Mouse (Mus musculus) kidney, embryonic 15.5 days (tissue): Measurements from ENCODE around the gene Olfr1214. TPM values are rescaled to one million over a fixed set of nuclear protein-coding genes. Genes with fewer than 3 reads are reported as not detected.
"Not testable (repeated sequence)": the region's sequence is repeated elsewhere in the genome, so short reads cannot be mapped to it uniquely, and the experiment has no call there.

Source experiments
- ATAC-seq: fragments of 200-750 bp; cut with Nextera tagmentation; replicated peaks from 2 replicates; pipeline ENCODE4 v1.8.0; 2017; ENCODE audit warnings: moderate TSS enrichment; ENCODE audit not compliant: low FRiP score
- H3K27ac ChIP-seq: fragments of 300-500 bp; sonication (generic); 2 replicates; pipeline ENCODE4 v1.5.1; 2015; ENCODE audit warnings: mild to moderate bottlenecking, inconsistent platforms
- H3K27me3 ChIP-seq: fragments of 300-500 bp; sonication (generic); 2 replicates; pipeline ENCODE4 v1.6.1; 2015; ENCODE audit warnings: inconsistent platforms
- H3K36me3 ChIP-seq: fragments of 300-500 bp; sonication (generic); 2 replicates; pipeline ENCODE4 v1.6.1; 2015; ENCODE audit warnings: inconsistent platforms
- H3K4me1 ChIP-seq: fragments of 300-500 bp; sonication (generic); 2 replicates; pipeline ENCODE4 v1.6.1; 2015; ENCODE audit warnings: inconsistent platforms
- H3K4me2 ChIP-seq: fragments of 300-500 bp; sonication (generic); 2 replicates; pipeline ENCODE4 v1.6.1; 2015; ENCODE audit warnings: moderate library complexity, mild to moderate bottlenecking, inconsistent platforms
- H3K4me3 ChIP-seq: fragments of 300-500 bp; sonication (generic); replicated peaks from 2 replicates; pipeline ENCODE4 v1.5.1; 2015; ENCODE audit warnings: mild to moderate bottlenecking, inconsistent platforms
- H3K9ac ChIP-seq: fragments of 300-500 bp; sonication (generic); 2 replicates; pipeline ENCODE4 v1.6.1; 2015; ENCODE audit warnings: mild to moderate bottlenecking, inconsistent platforms
- H3K9me3 ChIP-seq: fragments of 300-500 bp; sonication (generic); replicated peaks from 2 replicates; pipeline ENCODE4 v1.6.1; 2016; ENCODE audit warnings: inconsistent platforms
- WGBS: fragments of 180-500 bp; shearing (Covaris S2); methylation state at CpG from one replicate; pipeline ENCODE4 v1.1.7; 2015; ENCODE audit warnings: mixed read lengths; 5-methylcytosine and 5-hydroxymethylcytosine counted together
- polyA plus RNA-seq: library from polyadenylated mRNA; unstranded; fragments of >200 nt; fragmentation: Nextera tagmentation; extraction: Ambion mirVana; gene quantifications from 2 replicates; pipeline ENCODE4 v1.2.1, GENCODE M21; 2015

Olfr1214 gene
- polyA plus RNA-seq: not detected in 2 replicates

DNA sequence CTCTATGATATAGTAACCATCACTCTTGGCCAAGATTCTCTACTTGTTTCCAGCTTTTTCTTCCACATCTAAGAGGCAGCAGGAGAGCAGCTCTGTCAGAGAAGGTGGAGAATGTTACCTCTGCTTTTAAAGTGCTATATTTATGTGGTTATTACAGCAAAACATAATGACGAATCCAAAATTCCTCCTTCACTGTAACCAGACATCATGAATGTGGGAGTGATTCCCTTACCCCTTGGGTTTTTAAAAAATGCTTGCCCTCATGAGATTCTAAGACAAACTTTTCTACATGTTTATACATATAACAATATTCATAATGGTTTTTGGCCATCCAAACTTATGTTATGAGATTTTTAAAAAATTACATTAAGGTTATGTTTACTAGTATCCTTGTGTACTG lies at the start of gene Olfr1214:
Gene Olfr1214 (minus strand): TSS at position 101 of the 400 bp plus-strand sequence.
- WGBS: 74% methylated on average over 1 of the region's 1 CpGs

DNA sequence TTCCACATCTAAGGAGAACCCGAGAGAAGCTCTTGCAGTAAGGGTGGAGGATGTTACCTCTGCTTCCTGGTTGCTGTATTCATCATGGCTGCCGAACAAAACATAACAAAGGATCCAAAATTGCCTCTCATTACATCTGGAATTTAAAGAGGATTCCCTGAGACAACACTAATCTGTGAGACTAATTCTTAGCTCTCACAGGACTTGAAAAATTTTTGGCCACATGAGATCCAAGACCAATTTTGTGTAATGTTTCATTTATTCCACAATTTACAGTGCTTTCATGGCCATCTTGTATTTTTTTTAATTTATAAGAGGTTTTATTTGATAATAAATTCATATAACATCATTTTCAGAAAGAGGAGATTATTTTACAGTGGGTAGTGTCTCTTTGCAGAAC lies 39.5 kb upstream of the Olfr1214 start, which contains the start of gene Olfr1217:
Gene Olfr1217 (minus strand): TSS at position 101 of the 400 bp plus-strand sequence.
- Histone ChIP-seq H3K27me3 (no peaks in the 10 kb centered on the region), H3K4me1 (no peaks in the 10 kb centered on the region), H3K4me2 (no peak within 1 kb of the TSS), H3K9ac (no peak within 1 kb of the TSS), H3K4me3 (no peak within 1 kb of the TSS), H3K9me3 (no peaks in the 10 kb centered on the region), H3K36me3 (no peaks in the 10 kb centered on the region), H3K27ac (no peak within 1 kb of the TSS)
- no peak for ATAC-seq
- WGBS: 80% methylated on average over 2 of the region's 2 CpGs

More for the DNA sequence above, at the start of gene Olfr1214:
- ATAC-seq: no peak
- no peak within 1 kb of the TSS for H3K27ac ChIP-seq
- no peak within 1 kb of the TSS for H3K4me2 ChIP-seq
- H3K9me3 ChIP-seq: no peaks in the 10 kb centered on the region
- no peak within 1 kb of the TSS for H3K4me3 ChIP-seq
- H3K27me3 ChIP-seq: no peaks in the 10 kb centered on the region
- H3K4me1 ChIP-seq: no peaks in the 10 kb centered on the region
- H3K9ac ChIP-seq: no peak within 1 kb of the TSS
- H3K36me3 ChIP-seq: no peaks in the 10 kb centered on the region

DNA sequence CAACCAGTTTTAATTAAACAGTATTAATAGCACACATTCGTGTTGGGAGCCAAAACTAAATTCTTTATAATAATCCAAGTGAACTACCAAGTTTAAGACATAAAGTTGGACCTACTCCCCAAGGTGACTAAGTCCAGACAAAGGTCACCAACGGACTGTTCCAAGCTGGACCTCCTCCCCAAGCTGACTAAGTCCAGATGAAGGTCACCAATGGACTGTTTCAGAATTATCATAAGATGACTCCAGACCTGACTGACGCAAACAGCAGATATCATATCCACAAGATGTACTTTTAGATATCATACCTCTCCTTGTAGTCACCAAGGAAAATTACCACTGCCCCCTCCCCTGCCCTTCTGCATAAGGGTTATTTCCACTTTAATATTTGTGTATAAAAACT lies 29.0 kb upstream of the Olfr1214 start:
- H3K27me3 ChIP-seq, ATAC-seq: not testable (repeated sequence)
- 69% methylated on average over 3 of the region's 3 CpGs for WGBS

DNA sequence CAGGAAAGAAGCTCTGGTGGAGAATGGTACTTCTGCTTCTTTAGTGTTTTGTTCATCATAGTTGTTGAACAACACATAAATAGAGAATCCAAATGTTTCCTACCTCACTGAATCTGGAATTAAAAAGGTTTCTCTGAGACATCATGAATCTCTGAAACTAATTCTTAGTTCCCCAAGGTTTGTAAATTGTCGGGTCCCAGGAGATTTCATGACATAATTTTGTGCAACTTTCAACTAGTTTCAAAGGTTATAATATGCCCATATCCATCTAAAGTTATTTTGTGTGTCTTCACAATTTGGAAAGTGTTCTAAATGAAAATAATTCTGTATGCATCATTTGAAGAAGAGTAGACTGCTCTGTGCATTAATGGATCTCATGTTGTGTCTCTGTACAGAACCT lies 25.8 kb upstream of the Olfr1214 start, which contains the start of gene Olfr1216:
Gene Olfr1216 (minus strand): TSS at position 101 of the 400 bp plus-strand sequence.
- Histone ChIP-seq H3K9ac (no peak within 1 kb of the TSS), H3K27me3 (no peaks in the 10 kb centered on the region), H3K4me3 (no peak within 1 kb of the TSS), H3K36me3 (no peaks in the 10 kb centered on the region), H3K27ac (no peak within 1 kb of the TSS), H3K9me3 (no peaks in the 10 kb centered on the region), H3K4me2 (no peak within 1 kb of the TSS), H3K4me1 (no peaks in the 10 kb centered on the region)
- no peak for ATAC-seq
- WGBS: 87% methylated on average over 1 of the region's 1 CpGs

More for the DNA sequence above, 29.0 kb upstream of the Olfr1214 start:
- H3K36me3 ChIP-seq, H3K9me3 ChIP-seq, H3K9ac ChIP-seq, H3K4me2 ChIP-seq, H3K4me1 ChIP-seq, H3K4me3 ChIP-seq, H3K27ac ChIP-seq: not testable (repeated sequence)

DNA sequence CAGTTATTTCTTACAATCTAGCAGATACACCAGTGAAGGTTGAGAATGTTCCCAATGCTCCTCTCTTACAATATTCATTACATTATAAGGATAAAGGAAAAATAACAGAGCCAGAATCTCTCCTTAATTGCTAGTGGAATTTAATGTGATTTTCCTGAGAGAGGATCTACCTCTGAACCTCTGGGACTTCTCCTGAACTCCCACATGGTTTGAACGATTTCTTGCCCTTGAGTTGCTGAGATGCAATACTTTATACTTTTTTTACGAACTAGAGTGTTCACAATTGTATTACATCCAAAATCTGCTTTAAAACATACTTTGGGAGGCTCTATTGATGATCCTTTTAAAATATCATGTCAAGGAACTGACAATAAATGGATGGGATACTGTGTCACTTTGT lies 14.4 kb upstream of the Olfr1214 start, which contains the start of gene Olfr1215:
Gene Olfr1215 (minus strand): TSS at position 101 of the 400 bp plus-strand sequence.
- H3K4me1 ChIP-seq: no peaks in the 10 kb centered on the region
- H3K9me3 ChIP-seq: no peaks in the 10 kb centered on the region
- no peak within 1 kb of the TSS for H3K4me2 ChIP-seq
- 69% methylated on average over 2 of the region's 2 CpGs for WGBS
- no peaks in the 10 kb centered on the region for H3K27me3 ChIP-seq
- no peaks in the 10 kb centered on the region for H3K36me3 ChIP-seq
- no peak within 1 kb of the TSS for H3K9ac ChIP-seq
- no peak for ATAC-seq
- H3K27ac ChIP-seq: no peak within 1 kb of the TSS
- H3K4me3 ChIP-seq: no peak within 1 kb of the TSS

DNA sequence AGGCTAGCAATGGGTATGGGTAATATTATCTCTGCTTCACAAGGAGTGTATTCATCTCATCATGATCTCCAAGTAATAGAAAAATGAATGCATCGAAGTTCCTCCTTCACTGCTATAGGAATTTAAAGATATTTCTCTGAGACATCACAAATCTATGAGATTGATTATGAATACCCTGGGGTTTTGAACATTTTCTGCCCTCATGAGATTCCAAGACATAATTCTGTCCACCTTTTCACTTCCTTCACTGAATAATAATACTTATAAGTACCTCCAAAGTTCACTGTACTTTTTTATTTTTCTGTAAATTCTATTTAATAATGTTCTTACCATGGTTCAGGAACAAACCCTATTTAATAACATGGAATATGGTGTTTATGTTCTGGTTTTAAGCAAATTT lies 12.3 kb downstream of the Olfr1214 start, which contains the start of gene Gm13762:
Gene Gm13762 (minus strand): TSS at position 101 of the 400 bp plus-strand sequence.
- no peak for ATAC-seq
- WGBS: 77% methylated on average over 1 of the region's 1 CpGs
- H3K36me3 ChIP-seq: no peaks in the 10 kb centered on the region

DNA sequence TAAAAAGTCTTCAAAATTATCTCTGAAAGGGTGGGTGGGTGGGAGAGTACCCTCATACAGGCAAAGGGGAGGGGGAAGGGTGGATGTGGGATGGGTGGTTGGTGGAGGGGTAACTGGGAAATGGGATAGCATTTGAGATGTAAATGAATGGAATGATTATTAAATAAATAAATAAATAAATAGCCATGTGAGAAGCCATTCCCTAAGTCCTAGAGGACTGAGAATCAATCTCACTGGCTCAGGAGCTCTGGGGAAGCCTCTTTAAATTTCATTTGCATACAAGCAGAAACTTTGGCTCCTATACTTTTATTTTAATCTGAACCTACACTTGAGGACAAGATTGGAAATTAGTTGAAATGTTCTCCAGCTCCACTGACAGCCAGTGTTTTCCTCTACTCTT lies 38.8 kb downstream of the Olfr1214 start, which contains the start of gene Olfr1212:
Gene Olfr1212 (plus strand): TSS at position 301 of the 400 bp plus-strand sequence.
- no peak for ATAC-seq
- H3K9me3 ChIP-seq: no peaks in the 10 kb centered on the region
- no peaks in the 10 kb centered on the region for H3K27me3 ChIP-seq
- no peak within 1 kb of the TSS for H3K27ac ChIP-seq
- H3K4me1 ChIP-seq: no peaks in the 10 kb centered on the region
- no peak within 1 kb of the TSS for H3K4me3 ChIP-seq
- no peaks in the 10 kb centered on the region for H3K36me3 ChIP-seq
- no peak within 1 kb of the TSS for H3K9ac ChIP-seq
- H3K4me2 ChIP-seq: no peak within 1 kb of the TSS

More for the DNA sequence above, 12.3 kb downstream of the Olfr1214 start, which contains the start of gene Gm13762:
- no peak within 1 kb of the TSS for H3K4me2 ChIP-seq
- H3K9ac ChIP-seq: no peak within 1 kb of the TSS
- no peak within 1 kb of the TSS for H3K4me3 ChIP-seq
- H3K9me3 ChIP-seq: no peaks in the 10 kb centered on the region
- H3K4me1 ChIP-seq: no peaks in the 10 kb centered on the region
- no peak within 1 kb of the TSS for H3K27ac ChIP-seq
- no peaks in the 10 kb centered on the region for H3K27me3 ChIP-seq

DNA sequence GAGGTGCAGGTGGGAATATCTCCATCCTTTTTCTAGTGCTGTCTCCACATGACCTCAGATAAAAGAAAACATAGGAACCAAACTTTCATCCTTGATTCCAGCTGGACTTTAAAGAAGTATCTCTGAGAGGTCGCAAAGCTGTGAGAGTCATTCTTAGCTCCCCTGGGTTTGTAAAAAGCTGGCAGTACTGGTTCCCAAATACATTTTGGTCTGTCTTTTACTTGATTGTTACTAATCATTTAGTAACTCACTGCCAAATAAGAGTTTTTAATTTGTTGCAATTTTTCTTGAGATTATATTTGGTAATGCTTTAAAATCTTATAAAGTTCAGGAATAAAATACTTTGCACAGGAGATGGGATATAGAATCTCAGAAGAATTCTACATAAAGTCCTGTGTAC lies 54.4 kb downstream of the Olfr1214 start, which contains the start of gene Olfr1211:
Gene Olfr1211 (minus strand): TSS at position 101 of the 400 bp plus-strand sequence.
- Histone ChIP-seq H3K9ac (no peak within 1 kb of the TSS), H3K4me1 (no peaks in the 10 kb centered on the region), H3K4me3 (no peak within 1 kb of the TSS), H3K4me2 (no peak within 1 kb of the TSS), H3K9me3 (no peaks in the 10 kb centered on the region), H3K27me3 (no peaks in the 10 kb centered on the region), H3K27ac (no peak within 1 kb of the TSS), H3K36me3 (no peaks in the 10 kb centered on the region)
- ATAC-seq: no peak
- 89% methylated on average over 1 of the region's 1 CpGs for WGBS

Other genes with a start within 250 kb of the Olfr1214 start
- not detected in 2 replicates for gene Olfr1198, start 241.3 kb downstream of the Olfr1214 start, polyA plus RNA-seq
- not detected in 2 replicates for gene Olfr1199, start 232.2 kb downstream of the Olfr1214 start, polyA plus RNA-seq
- not detected in 2 replicates for gene Olfr1200, start 222.2 kb downstream of the Olfr1214 start, polyA plus RNA-seq
- gene Olfr1201, start 199.6 kb downstream of the Olfr1214 start, polyA plus RNA-seq: not detected in 2 replicates
- gene Olfr1202, start 178.2 kb downstream of the Olfr1214 start, polyA plus RNA-seq: not detected in 2 replicates
- not detected in 2 replicates for gene Olfr1205, start 162.9 kb downstream of the Olfr1214 start, polyA plus RNA-seq
- not detected in 2 replicates for gene Olfr1204, start 143.4 kb downstream of the Olfr1214 start, polyA plus RNA-seq
- gene Olfr1206, start 129.4 kb downstream of the Olfr1214 start, polyA plus RNA-seq: not detected in 2 replicates
- not detected in 2 replicates for gene Olfr1208, start 90.3 kb downstream of the Olfr1214 start, polyA plus RNA-seq
- gene Olfr1209, start 77.5 kb downstream of the Olfr1214 start, polyA plus RNA-seq: not detected in 2 replicates
- not detected in 2 replicates for gene Olfr1211, start 54.5 kb downstream of the Olfr1214 start, polyA plus RNA-seq
- not detected in 2 replicates for gene Olfr1212, start 38.7 kb downstream of the Olfr1214 start, polyA plus RNA-seq
- gene Gm13762, start 12.4 kb downstream of the Olfr1214 start, polyA plus RNA-seq: not detected in 2 replicates
- not detected in 2 replicates for gene Olfr1215, start 14.3 kb upstream of the Olfr1214 start, polyA plus RNA-seq
- gene Olfr1216, start 25.7 kb upstream of the Olfr1214 start, polyA plus RNA-seq: not detected in 2 replicates
- gene Olfr1217, start 39.4 kb upstream of the Olfr1214 start, polyA plus RNA-seq: not detected in 2 replicates
- gene Olfr1218, start 68.5 kb upstream of the Olfr1214 start, polyA plus RNA-seq: not detected in 2 replicates
- gene Olfr1219, start 90.9 kb upstream of the Olfr1214 start, polyA plus RNA-seq: not detected in 2 replicates
- gene Olfr1220, start 114.2 kb upstream of the Olfr1214 start, polyA plus RNA-seq: not detected in 2 replicates
- not detected in 2 replicates for gene Olfr1221, start 124.6 kb upstream of the Olfr1214 start, polyA plus RNA-seq
- not detected in 2 replicates for gene Olfr1222, start 140.4 kb upstream of the Olfr1214 start, polyA plus RNA-seq
- not detected in 2 replicates for gene Olfr1223, start 158.9 kb upstream of the Olfr1214 start, polyA plus RNA-seq
- not detected in 2 replicates for gene Olfr1224-ps1, start 171.4 kb upstream of the Olfr1214 start, polyA plus RNA-seq
- gene Olfr1225, start 182.0 kb upstream of the Olfr1214 start, polyA plus RNA-seq: not detected in 2 replicates
- gene Olfr1226, start 207.4 kb upstream of the Olfr1214 start, polyA plus RNA-seq: not detected in 2 replicates